Mouse (Mus musculus) lung, postnatal 10 days (tissue): ENCODE measurements at regions not wholly inside any gene's neighbourhood (a gene's known extent, or its start where the extent isn't known, plus 50 kb on each side); places are given as distances from the start of the nearest gene placed in this dataset.

Experiments
- DNase-seq: peaks from one replicate; pipeline ENCODE4 v3.0.0; 2021

DNA sequence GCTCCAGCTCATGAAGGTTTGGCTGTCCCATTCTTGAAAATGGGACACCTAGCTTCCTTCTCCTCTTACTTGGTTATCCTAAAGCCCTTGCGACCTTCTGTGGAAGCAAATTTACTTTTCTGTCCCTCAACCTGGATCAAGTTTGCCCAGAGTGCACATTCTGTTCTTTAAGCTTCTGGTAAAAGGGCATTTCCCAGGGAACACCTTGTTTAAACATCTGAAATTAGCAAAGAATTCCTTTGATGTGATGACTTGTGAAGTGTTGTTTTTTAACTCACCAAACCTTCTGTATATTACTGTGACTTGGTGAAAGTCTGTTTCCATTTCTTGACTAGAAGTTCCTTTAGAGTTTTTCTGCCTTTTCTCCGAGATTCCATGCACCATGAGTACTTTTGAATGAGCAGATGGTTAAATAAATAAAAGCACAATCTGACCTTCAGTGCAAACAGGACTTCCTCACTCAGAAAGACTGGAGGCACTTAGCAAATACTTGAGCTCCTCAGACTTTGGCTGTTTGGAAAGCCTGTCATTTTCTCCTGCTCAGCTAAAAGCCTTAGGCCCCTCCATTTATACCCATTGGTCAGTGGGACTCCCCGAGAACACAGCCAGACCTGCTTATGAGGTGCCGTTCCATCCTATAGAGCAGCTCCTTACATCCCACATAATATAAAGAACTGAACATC is 69.3 kb upstream of the Rprm start:
- peak; percentile 7 for DNase-seq

GRCm38 (mm10) chr2:54158689-54159630 is 73.6 kb upstream of the Rprm start:
- DNase-seq, result no peak

DNA sequence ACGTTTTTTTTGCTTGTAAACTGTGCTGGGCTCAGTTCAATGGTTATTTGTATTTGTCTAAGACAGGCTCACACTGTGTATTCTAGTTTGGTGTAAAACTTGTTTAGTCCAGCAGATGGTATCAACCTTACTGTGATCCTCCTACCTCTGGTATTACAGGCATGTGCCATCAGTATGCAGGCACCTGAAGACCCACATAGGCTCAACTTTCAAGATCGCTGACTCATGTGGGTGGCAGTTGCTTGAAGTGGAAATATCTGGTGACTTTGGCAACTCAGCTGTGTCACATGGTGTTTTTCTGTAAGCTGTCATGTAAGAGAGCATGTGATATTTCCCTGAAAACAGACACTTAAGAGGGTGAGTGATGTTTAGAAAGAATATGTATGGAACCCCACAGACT is 92.2 kb upstream of the Rprm start:
- DNase-seq, result peak; percentile 21

DNA sequence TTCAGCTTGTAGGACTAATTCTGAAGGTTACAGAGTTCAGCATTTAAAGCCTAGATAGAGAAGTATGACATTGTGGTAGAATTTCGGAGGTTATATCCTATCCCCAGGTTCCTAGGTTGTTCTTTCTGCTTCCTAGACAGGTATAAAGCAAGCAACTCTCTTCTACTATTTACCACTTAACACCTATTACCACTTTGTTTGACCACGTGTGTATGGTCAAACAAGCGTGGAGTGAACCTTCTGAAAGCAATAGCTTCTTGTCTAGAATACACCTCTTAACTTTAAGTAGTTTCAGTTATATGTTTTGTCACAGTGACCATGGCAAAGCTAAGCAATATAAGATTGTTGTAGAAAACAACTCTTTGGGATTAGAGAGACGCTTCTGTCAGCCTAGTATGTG is 105.5 kb upstream of the Rprm start:
- no peak for DNase-seq

- no peak for DNase-seq
Measured at GRCm38 (mm10) chr2:54198343-54198742, 113.0 kb upstream of the Rprm start.

DNA sequence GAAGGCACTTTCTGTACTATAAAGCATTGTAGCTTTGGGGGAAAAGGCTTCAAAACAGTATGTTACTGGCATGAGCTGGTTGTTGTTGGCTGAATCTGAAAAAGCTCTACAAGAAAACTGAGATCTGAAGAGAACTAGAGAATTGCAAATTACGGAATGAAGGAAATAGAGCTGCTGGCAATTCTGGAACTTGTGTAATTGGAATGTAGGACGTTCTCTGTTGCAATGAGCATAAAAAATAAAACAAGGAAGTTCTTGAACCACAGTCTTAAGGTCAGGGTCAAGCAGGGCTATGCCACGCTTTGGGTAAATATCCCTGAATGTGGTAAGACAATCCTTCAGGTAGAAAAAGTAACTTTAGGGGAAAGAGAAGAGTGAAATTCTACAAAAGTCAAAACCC is 130.2 kb upstream of the Rprm start:
- DNase-seq, result peak; percentile 8

DNA sequence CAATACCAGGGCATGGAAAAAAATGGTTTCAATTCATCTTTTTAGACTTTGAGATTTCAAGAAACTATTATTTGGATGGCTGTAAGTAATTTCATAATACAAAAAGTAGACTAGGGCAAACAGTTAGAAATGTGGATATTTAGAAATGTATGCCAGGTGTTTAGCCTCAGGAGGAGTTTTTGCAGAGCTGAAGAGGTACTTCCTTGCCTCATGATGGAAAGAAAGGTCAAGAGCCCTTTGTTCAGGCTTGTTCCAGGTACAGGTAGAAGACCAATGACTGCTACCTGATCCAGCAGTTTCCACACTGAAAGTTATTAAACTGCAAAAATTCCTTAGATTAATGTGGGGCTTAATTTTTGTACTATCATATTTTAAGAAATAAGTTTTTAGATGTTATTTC is 143.3 kb upstream of the Rprm start:
- DNase-seq, result no peak

- DNase-seq, result no peak
Measured at GRCm38 (mm10) chr2:54229016-54229415, 143.7 kb upstream of the Rprm start.

- no peak for DNase-seq
Measured at GRCm38 (mm10) chr2:54236760-54237159, 151.4 kb upstream of the Rprm start.

DNA sequence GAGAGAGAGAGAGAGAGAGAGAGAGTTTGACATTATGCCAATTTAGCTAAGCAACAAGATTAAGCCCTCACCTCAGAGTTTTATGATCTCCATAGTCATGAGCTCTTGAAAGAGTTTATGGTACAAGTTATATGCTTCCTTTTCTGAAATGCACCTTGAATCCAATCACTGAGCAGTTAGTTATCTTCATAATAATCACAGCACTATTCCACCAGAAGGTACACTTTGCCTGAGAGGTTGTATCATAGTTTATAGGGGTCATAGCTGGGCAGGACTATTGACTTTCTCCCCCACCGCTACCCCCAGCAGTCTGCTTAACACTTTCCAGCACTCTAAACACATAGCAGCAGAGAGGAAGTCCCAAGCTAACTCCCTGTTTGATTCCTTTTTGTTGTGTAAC is 151.8 kb upstream of the Rprm start:
- no peak for DNase-seq

DNA sequence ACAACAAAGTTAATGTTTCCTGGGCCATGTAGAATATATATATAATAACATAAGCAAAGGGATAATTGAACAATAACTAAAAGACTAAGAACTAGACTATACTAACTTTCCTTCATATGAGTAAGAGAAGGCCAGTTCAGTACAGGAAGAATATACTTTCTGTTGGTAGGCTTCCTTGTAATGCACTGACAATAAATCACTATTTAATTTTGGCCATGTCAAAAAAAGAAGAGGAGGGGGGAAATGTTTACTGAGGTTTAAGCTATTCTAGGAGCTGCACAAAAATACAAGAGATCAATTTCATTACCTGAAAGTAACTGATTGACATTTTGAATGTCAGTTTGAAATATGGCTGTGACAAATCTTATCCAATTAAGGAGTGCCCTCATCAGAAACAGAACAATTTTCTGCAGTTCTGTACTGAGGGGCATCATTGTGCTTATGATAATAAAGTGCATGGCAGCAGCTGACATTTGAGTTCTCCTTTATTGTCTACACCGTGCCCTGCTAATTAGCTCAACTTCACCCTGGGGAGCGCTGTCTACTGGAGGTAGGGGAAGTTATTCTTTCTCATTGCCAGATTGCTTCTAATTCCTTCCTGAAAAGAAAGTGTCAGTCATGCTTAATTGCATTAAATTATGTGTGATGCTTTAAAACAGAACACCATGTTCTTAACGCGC is 171.2 kb upstream of the Galnt13 start:
- no peak for DNase-seq

- no peak for DNase-seq
Measured at GRCm38 (mm10) chr2:54265453-54265823, 170.7 kb upstream of the Galnt13 start.

DNA sequence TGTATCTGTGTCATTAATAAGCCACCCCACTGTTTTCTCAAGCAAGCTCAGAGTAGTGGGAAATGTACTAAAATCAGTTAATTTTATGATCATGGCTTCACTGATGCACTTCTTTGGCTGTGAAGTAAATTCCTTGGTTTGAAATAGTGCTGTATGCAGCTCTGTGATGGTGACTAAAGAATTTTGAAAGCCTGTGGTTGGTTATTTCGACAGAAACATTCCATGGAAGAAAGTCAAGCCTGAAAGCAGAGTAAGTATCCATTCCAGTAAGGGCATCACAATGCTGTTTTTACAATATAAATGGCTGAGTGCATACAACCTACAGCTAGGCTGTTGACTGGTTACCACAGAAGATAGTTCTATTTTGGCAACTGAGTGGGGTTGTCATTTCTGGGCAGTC is 154.2 kb upstream of the Galnt13 start:
- DNase-seq, result no peak

DNA sequence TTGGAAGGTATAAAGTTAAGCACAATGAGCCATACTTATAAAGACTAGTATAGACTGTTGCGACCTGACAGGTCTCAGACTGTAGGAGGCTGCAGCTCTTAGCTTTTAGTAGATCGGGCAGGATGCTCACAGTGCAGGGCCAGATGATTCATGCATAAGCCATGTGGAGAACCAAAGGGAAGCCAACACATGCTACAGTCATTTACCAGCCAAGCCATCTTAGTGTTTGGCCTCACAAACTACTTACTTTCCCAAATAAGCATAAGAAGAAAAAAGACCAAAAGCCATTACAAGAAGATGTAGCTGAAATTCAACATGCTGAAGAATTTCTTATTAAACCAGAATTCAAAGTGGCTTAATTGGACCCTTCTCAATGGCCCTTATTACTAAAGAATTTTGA is 152.2 kb upstream of the Galnt13 start:
- no peak for DNase-seq

- DNase-seq, result no peak
Measured at GRCm38 (mm10) chr2:54305473-54305872, 130.6 kb upstream of the Galnt13 start.

- DNase-seq, result no peak
Measured at GRCm38 (mm10) chr2:54318559-54318958, 117.6 kb upstream of the Galnt13 start.

- DNase-seq, result no peak
Measured at GRCm38 (mm10) chr2:54366963-54367362, 69.2 kb upstream of the Galnt13 start.

- no peak for DNase-seq
Measured at GRCm38 (mm10) chr2:54379279-54379678, 56.8 kb upstream of the Galnt13 start.
